17 mouse cellular contexts compared by ENCODE assay signal in genomic region chr4:135085077-135085853, GRCm38 (mm10). TPM values are rescaled to one million over a fixed set of nuclear protein-coding genes. Genes with fewer than 3 reads are reported as not detected.
DNase-seq lines count a peak whose midpoint lies in the region; ATAC-seq and TF ChIP-seq lines count a peak whose summit lies in the region.
"Had no signal": no experiment of that assay in that cellular context is flagged by ENCODE, and none has a peak within 500 bp of the region (broad histone marks: within the 10 kb centered on the region; RNA-seq: fewer than 3 reads in every experiment).

No protein-coding gene starts in this region.

- H3K27ac ChIP-seq in layer of hippocampus, adult 2 months = no peak overlapping the region
- H3K27ac ChIP-seq: embryonic facial prominence, embryonic 12.5 days; forebrain, embryonic 13.5 days; hindbrain, embryonic 10.5 days; liver, embryonic 15.5 days; midbrain, embryonic 13.5 days had no signal

- intact Hi-C loops in left cerebral cortex, postnatal 10 days (cut with DNase I) = no loop called here

- no peak for DNase-seq in layer of hippocampus, adult 2 months (ENCODE audit: low spot score in 2 of 2)
- no peak for DNase-seq in layer of hippocampus, postnatal 10 days (ENCODE audit: low spot score in 2 of 2)
- DNase-seq in thymus, postnatal 4 days = peak; percentile 53
- DNase-seq in thymus, adult 18-20 months = no peak
- DNase-seq in heart, adult 9 months (ENCODE audit: low spot score in 2 of 2) = no peak
- DNase-seq in left cerebral cortex, postnatal 10 days (ENCODE audit: extremely low spot score in 1 of 2, low spot score in 2 of 2) = no peak
- DNase-seq: adrenal gland, postnatal 14 days; cerebellum, adult 9-11 months; gastrocnemius, postnatal 36 days; thymus, postnatal 25 days had no signal

- no peak overlapping the region for H3K4me3 ChIP-seq in layer of hippocampus, adult 2 months
- H3K4me3 ChIP-seq: embryonic facial prominence, embryonic 12.5 days; forebrain, embryonic 13.5 days; hindbrain, embryonic 10.5 days; liver, embryonic 15.5 days; midbrain, embryonic 13.5 days had no signal

- peak; percentile 51 for TF ChIP-seq CTCF in layer of hippocampus, adult 2 months (conservative IDR thresholded peaks at IDR 0.05)

- peak; percentile 75 for ATAC-seq in common myeloid progenitor, adult 5-6 weeks (replicated peaks; ENCODE audit: low read depth, poor library complexity, severe bottlenecking)
- no peak for ATAC-seq in cerebellum, adult (ENCODE audit: insufficient number of reproducible peaks, low FRiP score, low TSS enrichment)
- ATAC-seq: forebrain, embryonic 13.5 days; midbrain, embryonic 13.5 days had no signal

RNA-seq across cellular contexts. Expression of gene Runx3, which starts 35.2 kb away (rescaled TPM):
- total RNA-seq in layer of hippocampus, adult 2 months (2021) = not detected
- not detected for total RNA-seq in layer of hippocampus, postnatal 10 days (2021)
- total RNA-seq in common myeloid progenitor, adult 5-6 weeks (2017) = 8.9 and 20.1 TPM in 2 replicates
- total RNA-seq in left cerebral cortex, postnatal 10 days (2021) = not detected
